Mouse (Mus musculus) left cerebral cortex, adult 18-20 months (tissue): ENCODE results near the gene H3f3b. TPM values are rescaled to one million over a fixed set of nuclear protein-coding genes. Genes with fewer than 3 reads are reported as not detected.

ENCODE experiments used
- DNase-seq, 2 experiments: peaks; one replicate each; pipeline ENCODE4 v3.0.0; 2021 to 2022; ENCODE audit warnings: low spot score in 2 of 2, mixed read lengths in 1 of 2
- total RNA-seq, 2 experiments: library from RNA; stranded (reverse); gene quantifications; 2 replicates each; pipeline ENCODE4 v1.2.3; 2021

The H3f3b gene
- total RNA-seq, 2 experiments from 2014 or later, result 246 to 269 TPM

GRCm38 (mm10) chr11:116004186-116004823, 23.5 kb downstream of the H3f3b start:
- no peak for DNase-seq

- no peak for DNase-seq
Measured at GRCm38 (mm10) chr11:116002894-116003293, 24.9 kb downstream of the H3f3b start.

GRCm38 (mm10) chr11:116001725-116002124, 26.0 kb downstream of the H3f3b start:
- DNase-seq, result no peak

GRCm38 (mm10) chr11:116000607-116001006, 27.2 kb downstream of the H3f3b start:
- no peak for DNase-seq

GRCm38 (mm10) chr11:115999538-116000143, 28.1 kb downstream of the H3f3b start:
- peak; percentile 66 to 79 for DNase-seq

- no peak for DNase-seq
Measured at GRCm38 (mm10) chr11:115999027-115999426, 28.7 kb downstream of the H3f3b start.

GRCm38 (mm10) chr11:115997662-115998061, 30.1 kb downstream of the H3f3b start:
- DNase-seq, result no peak

- no peak for DNase-seq
Measured at GRCm38 (mm10) chr11:115997047-115997446, 30.7 kb downstream of the H3f3b start.

- DNase-seq, result no peak
Measured at GRCm38 (mm10) chr11:115995256-115995655, 32.5 kb downstream of the H3f3b start.

GRCm38 (mm10) chr11:115992098-115992497, 35.7 kb downstream of the H3f3b start:
- DNase-seq, result no peak

- no peak for DNase-seq
Measured at GRCm38 (mm10) chr11:115989686-115990085, 38.1 kb downstream of the H3f3b start.

- no peak for DNase-seq
Measured at GRCm38 (mm10) chr11:115983291-115983690, 44.5 kb downstream of the H3f3b start.

- no peak for DNase-seq
Measured at GRCm38 (mm10) chr11:115982472-115982871, 45.3 kb downstream of the H3f3b start.

- DNase-seq, result no peak
Measured at GRCm38 (mm10) chr11:115975544-115975943, 52.2 kb downstream of the H3f3b start.

GRCm38 (mm10) chr11:115975083-115975420, 52.7 kb downstream of the H3f3b start:
- no peak for DNase-seq

- no peak for DNase-seq
Measured at GRCm38 (mm10) chr11:115974309-115975082, 53.3 kb downstream of the H3f3b start, which contains the start of gene Itgb4. Gene Itgb4 (plus strand): TSS chr11:115974709.

Other genes starting within 250 kb of the H3f3b start
- 10 to 100 TPM; 17.7 to 18.6 TPM for gene Caskin2, start 214.3 kb downstream of the H3f3b start, total RNA-seq
- 10 to 100 TPM; 14.0 to 14.5 TPM for gene Tsen54, start 213.2 kb downstream of the H3f3b start, total RNA-seq
- gene Llgl2, start 203.9 kb downstream of the H3f3b start, total RNA-seq, result 1 to 10 TPM; 3.6 to 4.5 TPM
- under 1 TPM; 0.49 to 0.75 TPM for gene Myo15b, start 169.6 kb downstream of the H3f3b start, total RNA-seq
- gene Smim5, start 128.0 kb downstream of the H3f3b start, total RNA-seq, result under 1 TPM in 1 of 2 experiments, not detected in 1; 0.54 TPM
- gene Smim6, start 115.9 kb downstream of the H3f3b start, total RNA-seq, result not detected
- 10 to 100 TPM; 45.3 to 54.0 TPM for gene Sap30bp, start 94.7 kb downstream of the H3f3b start, total RNA-seq
- gene Recql5, start 94.5 kb downstream of the H3f3b start, total RNA-seq, result 10 to 100 TPM; 25.9 to 27.4 TPM
- gene Itgb4, start 53.3 kb downstream of the H3f3b start, total RNA-seq, result 1 to 10 TPM; 4.5 to 6.9 TPM
- 10 to 100 TPM; 15.5 to 16.3 TPM for gene Galk1, start 15.2 kb downstream of the H3f3b start, total RNA-seq
- 10 to 100 TPM; 21.8 to 22.3 TPM for gene Unk, start 2.4 kb upstream of the H3f3b start, total RNA-seq
- 1 to 10 TPM; 1.8 to 2.7 TPM for gene Unc13d, start 50.0 kb upstream of the H3f3b start, total RNA-seq
- 100 to 1,000 TPM; 464 to 477 TPM for gene Wbp2, start 59.0 kb upstream of the H3f3b start, total RNA-seq
- gene Trim47, start 99.2 kb upstream of the H3f3b start, total RNA-seq, result 1 to 10 TPM; 7.3 to 7.9 TPM
- 1 to 10 TPM; 7.3 to 7.9 TPM for gene Trim65, start 103.2 kb upstream of the H3f3b start, total RNA-seq
- gene Mrpl38, start 110.9 kb upstream of the H3f3b start, total RNA-seq, result 10 to 100 TPM; 61.7 to 66.9 TPM
- 10 to 100 TPM; 75.9 to 81.3 TPM for gene Fbf1, start 140.2 kb upstream of the H3f3b start, total RNA-seq
- gene Ten1, start 170.9 kb upstream of the H3f3b start, total RNA-seq, result 10 to 100 TPM; 37.8 to 39.5 TPM
- gene Acox1, start 171.1 kb upstream of the H3f3b start, total RNA-seq, result 100 to 1,000 TPM; 115 to 123 TPM
- gene Evpl, start 210.1 kb upstream of the H3f3b start, total RNA-seq, result 1 to 10 TPM; 1.8 to 1.9 TPM
- gene Srp68, start 246.3 kb upstream of the H3f3b start, total RNA-seq, result 10 to 100 TPM; 76.5 to 78.4 TPM